Mouse (Mus musculus) embryonic fibroblast, embryonic 13.5 days (primary cell): ENCODE measurements around the gene Vrk2. TPM values are rescaled to one million over a fixed set of nuclear protein-coding genes. Genes with fewer than 3 reads are reported as not detected.

Experiments used
- H3K27ac ChIP-seq: 2 replicates; pipeline ENCODE4 v1.5.1; 2012; ENCODE audit warnings: low read length, control low read depth, inconsistent platforms; ENCODE audit not compliant: insufficient read depth
- H3K4me1 ChIP-seq: 2 replicates; pipeline ENCODE4 v1.6.1; 2011; ENCODE audit warnings: low read length; ENCODE audit not compliant: control insufficient read depth, insufficient read depth
- H3K4me3 ChIP-seq: 2 replicates; pipeline ENCODE4 v1.5.1; 2011; ENCODE audit warnings: mild to moderate bottlenecking, control low read depth, low read length; ENCODE audit not compliant: insufficient read depth
- CTCF ChIP-seq: IDR thresholded peaks from 2 replicates; pipeline ENCODE4 v1.5.1; 2011; ENCODE audit warnings: mild to moderate bottlenecking, control low read depth, low read length, moderate library complexity, borderline replicate concordance; ENCODE audit not compliant: insufficient read depth
- POLR2A ChIP-seq: IDR thresholded peaks from 2 replicates; pipeline ENCODE4 v1.6.1; 2011; ENCODE audit warnings: low read depth, mild to moderate bottlenecking, control low read depth, low read length, moderate library complexity
- polyA plus RNA-seq: library from polyadenylated mRNA; stranded (reverse); fragments of >200 nt; gene quantifications from 2 replicates; pipeline ENCODE4 v1.2.4, GENCODE M21; 2011; ENCODE audit warnings: low read depth; ENCODE audit not compliant: missing spikeins, insufficient read length

Gene Vrk2
- polyA plus RNA-seq, 1 experiment: 23.1 TPM

DNA sequence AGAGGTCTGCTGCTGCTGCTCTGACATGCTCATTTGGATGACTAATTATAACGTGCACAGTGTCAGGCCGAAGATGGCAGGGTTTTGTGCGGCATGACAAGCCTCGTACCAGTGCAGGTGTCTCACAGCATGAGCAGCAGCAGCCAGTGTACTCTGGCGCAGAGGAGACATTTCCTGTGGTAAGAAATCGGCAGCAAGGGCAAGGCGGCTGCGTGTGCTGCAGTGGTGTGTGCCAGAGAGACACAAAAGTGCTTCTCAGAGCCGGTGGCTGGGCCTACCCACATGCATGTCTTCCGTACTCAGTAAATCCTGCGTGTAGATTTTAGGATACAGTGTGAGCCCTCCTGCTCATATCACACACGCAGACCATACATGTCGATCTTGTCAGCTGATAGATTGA is 156.0 kb downstream of the Vrk2 start:
- Histone ChIP-seq H3K4me3 (no peak overlapping the region), H3K27ac (no peak overlapping the region)
- TF ChIP-seq POLR2A (no peak), CTCF (no peak)

DNA sequence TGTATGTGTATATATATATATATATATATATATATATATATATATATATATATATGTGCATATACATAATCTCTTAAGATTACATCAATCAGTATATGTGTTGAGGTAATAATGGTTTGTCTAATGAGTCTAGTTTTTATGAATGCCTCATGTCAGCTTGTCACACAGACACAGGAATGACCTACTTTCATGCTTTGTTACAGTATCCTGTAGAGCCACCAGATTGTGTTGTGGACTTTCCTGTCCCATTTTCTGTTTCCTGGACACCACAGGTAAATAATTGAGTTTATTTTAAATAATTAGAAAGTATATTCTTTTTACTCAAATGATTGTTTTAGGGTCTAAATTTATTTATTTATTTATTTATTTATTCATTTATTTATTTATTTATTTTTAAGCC is 159.6 kb downstream of the Vrk2 start:
- Histone ChIP-seq H3K4me1 (no peaks in the 10 kb centered on the region), H3K4me3 (no peak overlapping the region), H3K27ac (no peak overlapping the region)
- no peak for TF ChIP-seq CTCF
- no peak for TF ChIP-seq POLR2A

More for the DNA sequence above, 156.0 kb downstream of the Vrk2 start:
- H3K4me1 ChIP-seq: no peaks in the 10 kb centered on the region

GRCm38 (mm10) chr11:26421472-26421871 is 172.3 kb downstream of the Vrk2 start:
- no peak overlapping the region for H3K4me3 ChIP-seq
- no peaks in the 10 kb centered on the region for H3K4me1 ChIP-seq
- H3K27ac ChIP-seq: no peak overlapping the region
- TF ChIP-seq CTCF: no peak
- TF ChIP-seq POLR2A: no peak

Other genes with a start within 250 kb of the Vrk2 start
- gene Fancl, start 207.9 kb downstream of the Vrk2 start, polyA plus RNA-seq: 10.1 and 10.5 TPM in 2 replicates
- not detected in 2 replicates for gene Gm6899, start 758 bp downstream of the Vrk2 start, polyA plus RNA-seq